Mouse (Mus musculus): ENCODE measurements around the gene 4931422A03Rik.
A peak's percentile ranks its signal among the peaks of the same experiment; 100 is the strongest.

The 4931422A03Rik gene

DNA sequence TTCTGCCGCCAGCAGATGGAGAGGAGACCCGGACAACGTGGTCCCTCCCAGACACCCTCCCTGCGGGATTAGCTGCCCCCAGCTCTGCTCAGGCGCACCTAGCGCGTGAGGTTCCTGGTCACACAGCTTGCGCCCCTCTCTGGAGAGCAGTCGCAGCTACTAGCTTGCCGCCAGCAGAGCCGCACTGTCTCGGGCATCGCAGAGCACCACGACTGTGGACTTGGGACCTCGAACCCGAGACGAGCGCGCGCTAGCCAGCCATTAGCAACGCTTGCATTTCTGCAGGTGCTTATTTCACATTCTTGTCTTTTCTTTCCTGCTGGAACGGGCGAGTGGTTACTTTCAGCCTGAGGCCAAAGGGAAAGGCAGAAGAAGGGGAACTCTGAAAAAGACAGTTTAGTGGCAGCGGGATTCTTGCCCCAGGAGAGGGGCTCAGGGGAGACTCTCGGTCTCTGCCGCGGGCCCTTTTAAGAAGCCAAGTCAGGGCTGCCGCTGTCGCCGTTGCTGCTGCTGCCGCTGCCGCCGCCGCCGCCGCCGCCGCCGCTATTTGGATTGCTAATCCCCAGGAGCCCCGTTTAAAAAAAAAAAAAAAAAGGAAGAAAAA is 58.6 kb downstream of the 4931422A03Rik start:
- peak; percentile 11 for DNase-seq (ENCODE audit: low spot score)

DNA sequence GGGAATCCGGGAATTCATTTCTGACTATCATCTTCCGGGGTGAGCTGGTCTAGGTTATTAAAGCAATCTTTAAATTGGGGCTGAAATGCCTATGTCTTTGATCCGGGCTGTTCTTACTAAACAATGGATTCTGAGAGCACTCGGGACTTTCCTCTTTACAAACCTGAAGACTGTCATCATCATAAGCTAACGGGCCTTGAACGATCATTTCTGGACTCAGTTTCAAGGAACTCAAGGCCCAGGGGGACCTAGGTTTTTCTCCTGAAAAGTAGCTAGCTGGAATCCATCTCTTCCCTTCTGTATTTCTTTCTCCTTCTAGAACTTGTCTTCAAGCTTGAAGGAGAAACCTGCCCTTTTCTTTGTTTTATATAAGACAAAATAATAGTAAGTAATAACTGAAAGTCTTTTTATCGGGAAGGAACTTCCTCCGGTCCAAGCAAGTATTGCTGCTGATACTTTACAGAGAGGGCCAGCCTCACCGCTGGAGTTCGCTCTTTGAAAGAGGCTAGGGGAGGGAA is 59.2 kb downstream of the 4931422A03Rik start:
- DNase-seq (ENCODE audit: low spot score) = no peak

DNA sequence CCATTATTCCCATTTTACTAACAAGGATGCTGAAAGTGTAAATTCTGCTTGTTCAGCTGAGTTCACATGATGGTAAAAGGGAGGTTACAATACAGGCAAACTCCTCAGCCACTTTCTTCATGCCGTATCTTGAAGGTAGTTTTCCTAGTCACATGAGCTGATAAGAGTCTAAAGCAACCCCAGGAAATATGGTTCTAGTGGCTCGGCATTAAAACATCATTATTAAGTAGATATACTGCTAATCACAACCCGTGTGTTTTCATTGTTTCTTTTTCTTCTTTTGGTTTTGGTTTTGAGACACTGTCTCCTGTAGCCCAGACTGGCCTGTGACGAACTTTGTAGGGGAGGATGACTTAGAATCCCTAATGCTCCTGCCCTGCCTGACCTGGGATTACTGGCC is 60.0 kb downstream of the 4931422A03Rik start:
- DNase-seq (ENCODE audit: low spot score) = no peak

DNA sequence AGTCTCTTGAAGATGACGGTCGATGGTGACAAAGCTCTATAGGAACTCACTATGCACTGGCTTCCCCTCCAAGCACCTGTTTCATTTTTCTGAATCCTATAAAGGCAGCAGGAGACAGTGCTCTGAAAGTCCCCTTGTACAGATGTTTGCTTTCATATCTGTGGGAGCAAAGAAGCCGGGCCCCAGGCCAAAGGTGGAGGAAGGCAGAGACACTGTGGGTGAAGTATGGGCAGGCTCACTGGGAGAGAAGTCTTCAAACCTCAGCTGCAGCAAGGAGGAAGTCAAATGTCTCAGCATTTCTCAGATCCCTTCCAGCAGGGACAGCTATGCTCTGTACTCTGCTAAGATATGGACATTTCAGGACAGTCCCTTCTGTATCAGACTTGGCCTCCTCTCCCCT is 62.8 kb downstream of the 4931422A03Rik start:
- DNase-seq (ENCODE audit: low spot score) = no peak

DNA sequence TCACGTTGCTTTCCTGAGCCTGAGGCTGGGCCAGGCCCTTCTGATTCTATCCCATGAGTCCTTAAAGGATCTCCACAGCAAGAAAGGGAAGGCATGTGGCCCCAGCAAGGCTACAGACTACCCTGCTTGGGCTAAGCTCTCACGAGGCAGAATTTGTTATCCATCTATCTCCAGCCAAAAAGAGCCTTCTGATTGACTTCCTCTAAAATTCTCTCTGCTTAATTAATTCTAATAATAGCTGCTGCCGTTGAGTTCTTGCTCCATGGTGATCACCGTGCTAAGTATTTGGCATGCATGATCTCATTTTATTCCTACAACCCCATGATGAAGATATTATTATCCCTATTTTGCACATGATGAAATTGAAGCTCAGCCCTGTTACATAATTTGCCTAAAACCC is 65.8 kb downstream of the 4931422A03Rik start:
- no peak for DNase-seq (ENCODE audit: low spot score)

DNA sequence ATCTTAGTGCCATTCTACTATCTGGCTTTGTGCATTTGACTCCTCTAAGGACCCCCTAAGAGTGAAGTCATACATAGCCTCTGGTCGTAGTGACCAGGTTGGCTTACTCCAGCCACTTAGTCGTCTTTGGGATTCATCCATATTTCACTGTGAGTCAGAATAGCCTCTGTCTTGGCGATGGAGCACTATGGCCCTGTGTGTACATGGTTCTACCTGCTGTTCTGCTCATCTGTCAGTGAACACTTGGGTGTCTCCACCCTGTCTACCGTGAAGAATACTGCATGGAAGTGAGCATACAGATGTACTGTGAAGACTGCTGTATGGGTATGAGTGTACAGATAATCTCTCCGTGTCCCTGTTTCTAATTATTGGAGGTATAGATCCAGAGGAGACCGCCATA is 68.6 kb downstream of the 4931422A03Rik start:
- no peak for DNase-seq (ENCODE audit: low spot score)

DNA sequence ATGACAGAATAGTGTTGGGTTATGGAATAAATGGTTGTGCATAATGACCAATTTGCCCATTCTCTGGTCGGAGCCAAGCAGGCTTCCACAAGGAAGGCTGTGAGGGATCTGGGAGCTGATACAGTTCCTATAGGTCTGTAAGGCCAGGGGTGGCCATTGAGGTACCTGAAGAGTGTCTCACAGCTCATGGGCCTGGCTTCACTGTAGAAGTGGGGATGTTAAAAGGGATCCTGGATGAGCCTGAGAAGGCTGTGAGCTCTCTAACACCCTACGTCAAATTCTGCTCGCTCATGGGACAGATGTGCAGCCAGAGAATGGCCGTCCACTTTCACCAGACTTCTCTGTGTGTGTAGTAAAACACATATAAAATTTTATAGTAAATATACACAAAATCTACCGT is 69.1 kb downstream of the 4931422A03Rik start:
- no peak for DNase-seq (ENCODE audit: low spot score)

DNA sequence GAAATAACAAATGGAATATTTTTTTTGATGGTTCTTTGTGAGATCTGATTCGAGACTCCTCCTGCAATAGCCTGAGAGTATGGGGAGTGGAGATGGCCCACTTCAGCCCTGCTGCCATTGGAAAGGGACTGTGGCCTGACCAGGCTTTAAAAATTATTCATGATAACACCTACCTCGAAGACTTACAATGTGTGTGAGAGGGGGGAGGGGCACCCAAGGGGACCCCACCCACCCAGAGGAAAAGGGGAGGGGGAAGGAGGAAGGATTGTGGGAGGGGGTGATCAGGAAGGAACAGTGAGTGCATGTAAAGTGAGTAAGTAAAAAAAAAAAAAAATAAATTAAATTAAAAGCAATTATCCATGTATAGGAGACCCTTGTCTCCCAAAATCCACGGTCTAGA is 69.5 kb downstream of the 4931422A03Rik start:
- DNase-seq (ENCODE audit: low spot score) = no peak

DNA sequence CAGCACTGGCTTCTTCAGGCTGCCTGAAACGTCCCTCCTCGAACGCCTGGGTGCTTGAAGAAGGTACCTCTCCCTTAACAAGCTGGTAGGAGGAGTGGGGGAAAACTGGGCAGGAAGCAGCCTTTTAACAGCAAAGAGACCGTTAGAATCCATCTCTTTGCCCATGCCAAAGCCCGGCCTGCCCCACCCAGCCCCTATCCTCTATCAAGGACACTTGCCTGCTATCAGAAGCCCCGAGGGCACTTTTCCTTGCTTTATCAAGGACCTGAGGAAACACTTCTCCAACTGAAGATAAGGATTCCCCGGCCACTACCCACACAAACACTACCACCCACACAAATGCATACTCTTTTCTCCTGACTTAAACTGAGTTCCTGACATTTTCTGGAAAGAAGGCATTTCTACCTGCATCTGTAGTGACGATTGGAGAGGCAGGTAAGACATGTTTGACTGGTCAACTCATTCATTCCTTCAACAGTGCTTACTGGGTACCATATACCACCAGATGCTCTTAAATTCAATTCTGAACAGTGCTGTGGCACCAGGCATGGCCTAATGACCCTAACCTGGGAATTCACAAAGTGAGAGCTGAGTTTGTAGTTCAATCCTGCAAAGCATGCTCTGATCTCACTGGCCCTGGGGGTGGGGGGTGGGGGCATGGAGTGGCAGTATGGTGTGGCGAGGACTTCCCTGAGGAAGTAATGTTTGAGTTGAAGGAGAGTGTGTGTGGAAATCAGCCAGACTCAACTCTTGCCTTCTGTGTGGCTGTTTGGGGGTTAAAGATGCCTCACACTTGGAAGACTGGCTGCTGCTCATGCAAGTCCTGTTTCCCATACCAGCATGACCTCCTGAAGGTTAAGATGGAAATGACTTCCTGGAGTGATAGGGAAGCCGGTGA is 70.3 kb downstream of the 4931422A03Rik start, which contains the start of gene Lmo2:
Gene Lmo2, plus strand, starts transcription at position 338 of the 898 bp plus-strand sequence.
- no peak for DNase-seq (ENCODE audit: low spot score)

DNA sequence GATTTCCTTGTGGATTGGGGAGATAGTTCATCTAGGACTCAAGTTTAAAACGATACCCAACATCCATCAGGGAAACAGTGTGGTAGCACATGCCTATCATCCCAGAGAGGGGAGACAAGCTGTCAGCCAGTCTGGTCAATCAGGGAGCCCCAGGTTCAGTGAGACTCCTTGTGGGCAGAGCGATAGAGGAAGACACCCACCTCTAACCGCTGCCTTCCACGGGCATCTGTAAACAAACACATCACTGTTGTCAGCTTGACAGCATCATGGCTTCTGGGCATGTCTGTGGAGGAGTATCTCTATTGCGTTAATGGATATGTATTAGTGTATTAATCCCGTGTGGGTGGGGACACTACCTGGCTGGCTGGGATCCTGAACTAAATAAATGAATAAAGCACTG is 71.3 kb downstream of the 4931422A03Rik start:
- no peak for DNase-seq (ENCODE audit: low spot score)

DNA sequence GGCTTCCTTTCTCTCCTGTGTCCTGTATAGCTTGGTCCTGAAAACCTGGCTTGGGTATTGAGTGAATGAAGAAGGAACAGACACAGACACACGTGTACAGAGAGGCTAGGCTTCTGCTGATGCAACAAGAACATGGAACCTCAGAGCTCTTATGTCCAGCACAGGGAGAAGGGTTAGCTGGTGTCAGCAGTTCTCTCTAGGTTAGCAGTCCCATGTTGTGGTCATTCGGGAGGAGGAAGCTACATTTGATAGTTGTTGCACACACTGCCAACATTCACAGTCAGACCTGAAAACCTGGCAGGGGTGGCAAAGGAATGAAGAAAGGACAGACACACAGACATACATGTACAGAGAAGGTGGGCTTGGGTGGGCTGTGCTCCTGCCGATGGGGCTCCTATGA is 72.4 kb downstream of the 4931422A03Rik start:
- DNase-seq (ENCODE audit: low spot score) = no peak

DNA sequence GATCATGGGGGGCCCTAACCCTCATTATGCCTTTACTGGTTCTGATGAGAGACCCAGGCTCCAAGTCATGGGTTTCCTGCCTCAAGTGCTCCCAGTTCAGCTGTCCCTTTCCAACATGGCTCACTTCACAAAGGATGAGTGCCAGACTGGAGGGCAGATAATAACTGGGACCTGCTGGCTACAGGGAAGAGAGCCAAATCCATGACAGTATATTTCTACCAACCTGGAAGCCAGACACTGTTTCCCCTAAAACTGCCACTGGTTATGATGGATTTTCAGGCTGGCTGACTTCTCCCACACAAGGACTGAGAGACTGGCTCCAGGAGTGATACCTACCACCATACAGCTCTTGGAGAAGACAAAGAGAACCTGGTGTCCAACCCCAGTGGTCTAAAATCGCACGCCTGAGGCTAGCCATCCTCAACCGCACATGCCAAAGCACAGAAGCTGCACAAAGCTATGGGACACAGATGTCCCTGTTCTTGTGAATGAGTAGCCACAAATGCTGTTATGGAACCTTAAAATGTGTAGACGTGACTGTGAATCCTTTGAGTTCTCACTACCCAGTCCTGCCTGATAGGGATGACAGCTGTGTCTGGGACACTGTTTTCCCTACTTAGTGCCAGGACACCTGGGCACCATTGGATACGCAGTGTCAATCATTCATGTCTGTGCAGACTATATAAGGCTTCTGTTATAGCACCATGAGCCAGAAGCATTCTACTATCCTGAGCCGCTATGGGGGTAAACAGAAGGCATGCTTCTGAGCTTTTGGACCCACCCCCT is 74.9 kb downstream of the 4931422A03Rik start:
- no peak for DNase-seq (ENCODE audit: low spot score)

DNA sequence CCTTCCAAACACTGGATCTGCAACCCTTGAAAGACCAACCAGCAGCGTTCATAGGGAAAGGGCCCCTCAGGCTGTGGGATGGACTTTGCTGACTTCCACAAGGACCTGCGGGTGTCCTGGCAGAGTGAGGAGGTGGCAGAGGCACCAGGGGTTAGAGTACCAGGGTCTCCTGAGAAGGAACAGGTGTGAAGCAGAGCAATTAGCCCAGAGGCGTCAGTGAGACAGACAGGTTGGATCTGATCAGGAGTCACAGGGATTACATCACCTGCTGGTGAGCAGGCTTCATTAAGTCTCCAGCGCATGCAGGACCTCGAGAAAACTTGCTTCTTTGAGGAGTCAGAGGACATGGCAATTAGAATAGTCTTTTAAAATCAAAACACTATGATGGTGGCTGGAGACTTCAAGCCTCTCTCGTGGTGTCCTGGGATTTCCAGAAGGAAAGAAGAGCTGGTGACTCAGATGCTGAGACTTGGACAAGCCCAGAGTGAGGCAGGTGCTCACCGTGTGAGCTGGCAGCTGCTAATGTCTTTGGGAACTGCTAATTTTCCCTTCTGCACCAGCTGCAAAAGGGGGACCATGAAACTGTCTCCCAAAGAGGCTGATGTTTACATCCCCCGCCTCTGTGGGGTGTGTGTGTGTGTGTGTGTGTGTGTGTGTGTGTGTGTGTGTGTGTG is 80.0 kb downstream of the 4931422A03Rik start:
- DNase-seq (ENCODE audit: low spot score) = no peak

DNA sequence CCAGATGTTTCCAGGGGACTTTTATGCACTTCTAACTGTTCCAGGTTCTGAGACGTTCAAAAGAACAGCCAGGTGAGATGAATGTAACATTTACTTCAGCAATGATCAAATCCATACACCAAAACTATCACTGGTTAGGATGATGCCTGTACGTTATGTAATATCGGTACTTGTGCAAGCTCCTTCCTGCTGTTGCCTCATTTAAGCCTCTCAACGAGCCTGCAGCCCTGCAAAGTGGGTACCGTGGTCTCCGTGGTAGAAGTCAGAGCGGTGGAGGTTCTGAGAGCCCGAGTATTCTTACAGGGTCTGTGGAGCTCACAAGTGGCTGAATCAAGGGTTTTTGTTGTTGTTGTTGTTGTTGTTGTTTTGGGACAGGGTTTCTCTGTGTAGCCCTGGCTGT is 81.3 kb downstream of the 4931422A03Rik start:
- no peak for DNase-seq (ENCODE audit: low spot score)

DNA sequence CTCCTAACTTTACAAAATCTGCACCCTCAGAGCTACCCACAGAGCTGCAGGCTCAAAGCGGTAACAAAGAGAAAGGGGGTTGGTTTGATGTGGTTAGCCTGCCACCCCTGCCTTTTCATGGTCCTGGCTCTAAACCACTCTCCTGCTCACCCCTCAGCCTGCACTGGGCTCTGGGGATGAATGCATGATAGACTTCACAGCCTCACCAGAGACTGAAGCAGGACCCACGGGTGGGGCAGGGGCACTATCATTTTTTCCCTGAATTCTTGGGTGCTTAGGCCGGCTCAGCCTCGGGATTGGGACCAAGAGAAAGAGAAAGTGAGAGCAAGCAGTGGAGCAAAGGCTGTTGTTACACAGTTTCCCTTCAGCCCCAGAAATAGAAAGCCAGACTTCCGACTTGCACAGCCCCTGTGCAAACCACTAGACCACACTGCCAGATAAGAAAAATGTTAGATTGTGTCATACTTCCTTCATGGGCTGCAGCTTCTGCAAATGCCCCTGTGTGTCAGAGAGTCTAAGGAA is 82.5 kb downstream of the 4931422A03Rik start:
- DNase-seq (ENCODE audit: low spot score) = peak; percentile 62

DNA sequence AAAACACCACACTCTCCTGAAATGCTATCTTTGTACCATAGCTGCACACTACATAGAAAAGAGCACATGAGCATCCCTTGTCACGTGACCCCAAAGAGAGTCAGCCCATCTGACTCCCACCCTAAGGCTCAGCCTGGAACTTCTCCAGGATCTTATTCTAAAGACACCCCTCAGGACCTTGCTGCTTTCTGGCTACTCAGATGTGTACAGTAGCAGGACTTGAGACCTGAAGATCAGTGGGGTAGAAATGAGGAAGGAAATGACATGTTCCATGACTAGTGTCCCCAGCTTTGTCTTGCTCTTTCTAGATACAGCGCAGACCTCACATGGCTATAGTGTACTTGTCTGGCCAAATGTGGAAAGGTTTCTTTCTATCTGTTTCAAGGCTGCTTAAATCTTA is 83.3 kb downstream of the 4931422A03Rik start:
- no peak for DNase-seq (ENCODE audit: low spot score)

DNA sequence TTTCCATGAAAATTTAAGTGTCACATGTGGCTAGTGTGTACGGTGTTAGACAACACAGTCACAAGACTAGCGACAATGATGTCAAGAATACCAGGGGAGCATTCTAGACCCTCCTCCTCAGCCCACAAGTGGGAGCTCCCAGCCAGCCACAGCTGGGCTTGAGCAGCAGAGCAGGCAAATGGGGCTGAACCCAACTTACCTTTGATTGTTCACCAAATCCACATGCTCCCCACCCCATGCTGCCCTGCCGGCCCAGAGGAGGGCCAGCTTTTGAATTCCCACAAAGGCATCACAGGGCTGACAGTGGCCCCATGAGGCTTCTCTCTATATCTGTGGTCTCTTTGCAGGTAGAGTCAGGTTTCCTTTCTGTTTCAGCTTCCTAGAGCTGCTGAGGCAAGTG is 87.1 kb downstream of the 4931422A03Rik start:
- no peak for DNase-seq (ENCODE audit: low spot score)

DNA sequence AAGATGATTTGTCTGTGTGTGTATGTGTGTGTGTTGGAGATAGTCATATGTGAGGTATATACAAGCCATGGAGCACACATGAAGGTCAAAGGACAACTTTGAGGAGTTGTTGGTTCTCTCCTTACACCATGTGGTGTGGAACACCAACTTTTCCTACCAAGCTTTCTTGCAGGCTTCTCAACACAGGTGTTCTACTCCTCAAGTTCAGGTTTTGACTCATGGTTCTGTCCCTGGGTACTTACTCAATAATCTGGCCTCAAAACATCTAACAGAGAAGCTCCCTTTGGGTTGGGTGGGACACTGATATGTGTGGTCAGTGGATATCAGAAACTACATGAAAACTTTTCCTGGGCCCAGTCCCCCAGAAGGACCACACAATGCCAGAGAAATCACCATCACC is 89.2 kb downstream of the 4931422A03Rik start:
- no peak for DNase-seq (ENCODE audit: low spot score)

DNA sequence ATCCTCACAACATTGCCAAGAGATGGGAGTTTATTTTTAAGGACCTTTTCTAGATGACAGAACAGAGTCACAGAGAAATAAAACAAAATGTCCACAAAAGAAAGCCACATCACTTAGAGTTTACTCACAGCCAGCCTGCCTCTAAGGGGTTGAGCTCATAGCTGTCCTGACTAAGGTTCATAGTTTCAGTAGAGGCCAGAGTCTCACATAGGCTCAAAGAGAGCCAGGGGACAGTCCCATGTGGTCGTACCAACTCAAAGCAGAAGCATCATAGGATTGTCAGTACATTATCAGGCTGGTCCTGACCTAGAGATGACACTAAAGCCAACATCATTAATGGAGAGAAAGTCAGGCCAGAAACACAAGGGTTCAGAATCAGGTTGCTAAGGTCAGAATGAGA is 89.6 kb downstream of the 4931422A03Rik start:
- no peak for DNase-seq (ENCODE audit: low spot score)

DNA sequence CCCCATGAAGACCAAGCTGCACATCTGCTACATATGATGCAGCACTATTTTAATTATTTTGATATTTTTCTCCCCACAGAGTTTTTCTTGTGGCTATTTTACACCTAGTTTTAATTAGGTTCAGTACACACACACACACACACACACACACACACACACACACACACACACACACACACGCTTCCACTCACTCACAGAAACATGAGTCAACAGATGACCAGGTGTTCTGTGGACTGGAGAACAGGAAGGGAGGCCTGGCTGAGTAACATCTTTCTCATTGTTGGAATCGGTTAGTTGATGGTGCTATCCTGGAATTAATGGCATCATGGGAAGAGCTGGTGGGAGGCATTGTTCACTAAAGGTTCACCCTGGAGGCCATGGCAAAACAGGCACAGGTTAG is 90.5 kb downstream of the 4931422A03Rik start:
- no peak for DNase-seq (ENCODE audit: low spot score)

DNA sequence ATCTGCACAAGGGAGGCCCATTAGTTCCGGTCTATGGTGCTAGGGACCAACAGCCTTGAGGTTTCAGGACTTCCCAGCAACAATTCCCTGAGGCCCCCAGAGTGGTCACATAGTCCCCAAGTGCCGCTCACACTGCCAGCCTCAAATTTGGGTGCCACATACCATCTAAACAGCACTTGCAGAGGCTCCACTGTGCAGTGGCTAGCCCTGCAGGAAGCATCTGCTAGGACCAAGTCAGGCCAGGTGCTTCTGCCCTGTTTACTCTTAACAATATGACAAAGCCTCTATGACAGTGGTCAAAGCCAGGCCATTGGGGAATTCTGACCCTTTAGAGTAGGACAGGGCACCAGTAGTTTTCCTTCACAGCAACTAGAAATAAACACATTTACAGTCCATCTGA is 91.5 kb downstream of the 4931422A03Rik start:
- no peak for DNase-seq (ENCODE audit: low spot score)

Data from T-cell, adult 2 months (primary cell).